Mouse (Mus musculus): Measurements from ENCODE around the gene Faap20. TPM values are rescaled to one million over a fixed set of nuclear protein-coding genes. Genes with fewer than 3 reads are reported as not detected.
A peak's percentile ranks its signal among the peaks of the same experiment; 100 is the strongest.

Faap20 gene
- polyA plus RNA-seq, 1 experiment from 2014 or later, result 83.9 TPM

GRCm38 (mm10) chr4:155227986-155228385 is 21.6 kb upstream of the Faap20 start:
- TF ChIP-seq CTCF (IDR thresholded peaks at IDR 0.05; ENCODE audit: low read depth), result no peak
- ATAC-seq (ENCODE audit: insufficient read depth), result no peak
- Histone ChIP-seq H3K4me1 (ENCODE audit: insufficient read depth) (peaks cover 8% of the 10 kb centered on the region; the same call in 1 of the 2 replicates), H3K4me3 (ENCODE audit: low read depth, low read length) (no peak overlapping the region), H3K9me3 (ENCODE audit: low read depth, low read length) (no peaks in the 10 kb centered on the region), H3K9ac (no peak overlapping the region), H3K27ac (ENCODE audit: low read depth) (no peak overlapping the region), H3K36me3 (ENCODE audit: insufficient read depth) (no peaks in the 10 kb centered on the region), H3K27me3 (ENCODE audit: insufficient read depth, low read length) (no peaks in the 10 kb centered on the region), H3K4me2 (no peak overlapping the region)
- no peak for DNase-seq
- WGBS, result 76% methylated on average over 4 of the region's 4 CpGs

GRCm38 (mm10) chr4:155228461-155228860 is 21.1 kb upstream of the Faap20 start:
- Histone ChIP-seq H3K9me3 (ENCODE audit: low read depth, low read length) (no peaks in the 10 kb centered on the region), H3K4me1 (ENCODE audit: insufficient read depth) (peaks cover 10% of the 10 kb centered on the region), H3K36me3 (ENCODE audit: insufficient read depth) (no peaks in the 10 kb centered on the region), H3K27ac (ENCODE audit: low read depth) (no peak overlapping the region), H3K4me3 (ENCODE audit: low read depth, low read length) (no peak overlapping the region), H3K9ac (no peak overlapping the region), H3K4me2 (no peak overlapping the region), H3K27me3 (ENCODE audit: insufficient read depth, low read length) (no peaks in the 10 kb centered on the region)
- TF ChIP-seq CTCF (IDR thresholded peaks at IDR 0.05; ENCODE audit: low read depth), result no peak
- no peak for ATAC-seq (ENCODE audit: insufficient read depth)
- WGBS, result 61% methylated on average over 5 of the region's 5 CpGs
- no peak for DNase-seq

GRCm38 (mm10) chr4:155233878-155234277 is 15.7 kb upstream of the Faap20 start:
- Histone ChIP-seq H3K27ac (ENCODE audit: low read depth) (peak overlapping the region; percentile 99), H3K4me2 (peak overlapping the region; percentile 51), H3K9ac (peak overlapping the region; percentile 40), H3K9me3 (ENCODE audit: low read depth, low read length) (no peaks in the 10 kb centered on the region), H3K4me3 (ENCODE audit: low read depth, low read length) (no peak overlapping the region), H3K36me3 (ENCODE audit: insufficient read depth) (no peaks in the 10 kb centered on the region), H3K27me3 (ENCODE audit: insufficient read depth, low read length) (no peaks in the 10 kb centered on the region), H3K4me1 (ENCODE audit: insufficient read depth) (peaks cover 36% of the 10 kb centered on the region)
- ATAC-seq (ENCODE audit: insufficient read depth), result peak; percentile 70
- WGBS, result 3% methylated on average over 10 of the region's 10 CpGs
- peak; percentile 91 for DNase-seq
- peak; percentile 30; the same call in 1 of the 2 replicates for TF ChIP-seq CTCF (IDR thresholded peaks at IDR 0.05; ENCODE audit: low read depth)

GRCm38 (mm10) chr4:155234371-155235310 is 15.0 kb upstream of the Faap20 start:
- no peak for TF ChIP-seq CTCF (IDR thresholded peaks at IDR 0.05; ENCODE audit: low read depth)
- Histone ChIP-seq H3K4me3 (ENCODE audit: low read depth, low read length) (peak overlapping the region; percentile 3; the same call in 1 of the 2 replicates), H3K9me3 (ENCODE audit: low read depth, low read length) (no peaks in the 10 kb centered on the region), H3K4me1 (ENCODE audit: insufficient read depth) (peaks cover 36% of the 10 kb centered on the region), H3K27me3 (ENCODE audit: insufficient read depth, low read length) (no peaks in the 10 kb centered on the region), H3K36me3 (ENCODE audit: insufficient read depth) (no peaks in the 10 kb centered on the region), H3K4me2 (peak overlapping the region; percentile 51), H3K27ac (ENCODE audit: low read depth) (peak overlapping the region; percentile 99), H3K9ac (peak overlapping the region; percentile 40)
- DNase-seq, result peak; percentile 80
- ATAC-seq (ENCODE audit: insufficient read depth), result peak; percentile 18
- 36% methylated on average over 8 of the region's 8 CpGs for WGBS

GRCm38 (mm10) chr4:155235311-155236119 is 14.1 kb upstream of the Faap20 start:
- Histone ChIP-seq H3K27ac (ENCODE audit: low read depth) (peak overlapping the region; percentile 99), H3K27me3 (ENCODE audit: insufficient read depth, low read length) (no peaks in the 10 kb centered on the region), H3K9ac (peak overlapping the region; percentile 44), H3K4me3 (ENCODE audit: low read depth, low read length) (peak overlapping the region; percentile 3; the same call in 1 of the 2 replicates), H3K9me3 (ENCODE audit: low read depth, low read length) (no peaks in the 10 kb centered on the region), H3K4me1 (ENCODE audit: insufficient read depth) (peaks cover 36% of the 10 kb centered on the region), H3K4me2 (peak overlapping the region; percentile 51), H3K36me3 (ENCODE audit: insufficient read depth) (no peaks in the 10 kb centered on the region)
- WGBS, result 6% methylated on average over 18 of the region's 18 CpGs
- DNase-seq, result peak; percentile 98
- ATAC-seq (ENCODE audit: insufficient read depth), result peak; percentile 84
- TF ChIP-seq CTCF (IDR thresholded peaks at IDR 0.05; ENCODE audit: low read depth), result peak; percentile 39; the same call in 1 of the 2 replicates

- Histone ChIP-seq H3K27ac (ENCODE audit: low read depth) (peak overlapping the region; percentile 99), H3K4me2 (no peak overlapping the region), H3K9me3 (ENCODE audit: low read depth, low read length) (no peaks in the 10 kb centered on the region), H3K4me1 (ENCODE audit: insufficient read depth) (peaks cover 36% of the 10 kb centered on the region), H3K36me3 (ENCODE audit: insufficient read depth) (no peaks in the 10 kb centered on the region), H3K27me3 (ENCODE audit: insufficient read depth, low read length) (no peaks in the 10 kb centered on the region), H3K4me3 (ENCODE audit: low read depth, low read length) (no peak overlapping the region), H3K9ac (no peak overlapping the region; the same call in 1 of the 2 replicates)
- TF ChIP-seq CTCF (IDR thresholded peaks at IDR 0.05; ENCODE audit: low read depth), result no peak
- WGBS, result 62% methylated on average over 12 of the region's 12 CpGs
- DNase-seq, result peak; percentile 62
- ATAC-seq (ENCODE audit: insufficient read depth), result no peak
These were observed 12.7 kb upstream of the Faap20 start for GRCm38 (mm10) chr4:155236737-155237385.
